Mouse (Mus musculus) CD4-positive naive resting alpha-beta T cell, adult 76 days (primary cell): Measurements from ENCODE around the gene Zfp128. TPM values are rescaled to one million over a fixed set of nuclear protein-coding genes. Genes with fewer than 3 reads are reported as not detected.

Source experiments
- total RNA-seq: library from RNA; stranded (reverse); gene quantifications from one replicate; pipeline ENCODE4 v1.2.4, GENCODE M21; 2023

The Zfp128 gene
- total RNA-seq, result 0.82 TPM

GRCm38 (mm10) chr7:12880911-12881660 lies at the start of gene Zfp128:
TSS of gene Zfp128 (plus strand) at chr7:12881177.

GRCm38 (mm10) chr7:12834162-12835120 lies 46.5 kb upstream of the Zfp128 start, which contains the start of gene Zfp110:
TSS of gene Zfp110 (plus strand) at chr7:12834761.

GRCm38 (mm10) chr7:12897655-12898410 lies 16.9 kb downstream of the Zfp128 start, which contains the start of gene Zscan22:
TSS of gene Zscan22 (plus strand) at chr7:12897815.

GRCm38 (mm10) chr7:12921705-12922465 lies 40.9 kb downstream of the Zfp128 start, which contains the start of gene Rps5:
TSS of gene Rps5 (plus strand) at chr7:12922290.

GRCm38 (mm10) chr7:12927191-12927680 lies 46.3 kb downstream of the Zfp128 start, which contains the start of gene Rnf225:
TSS of gene Rnf225 (plus strand) at chr7:12927416.

Other genes with a start within 250 kb of the Zfp128 start
- gene Vmn2r54, start 240.9 kb upstream of the Zfp128 start, total RNA-seq, result not detected
- gene Vmn2r55, start 196.2 kb upstream of the Zfp128 start, total RNA-seq, result not detected
- not detected for gene Vmn2r56, start 146.2 kb upstream of the Zfp128 start, total RNA-seq
- gene Zscan18, start 77.5 kb upstream of the Zfp128 start, total RNA-seq, result 16.5 TPM
- 9.0 TPM for gene Zfp329, start 62.3 kb upstream of the Zfp128 start, total RNA-seq
- gene Zfp110, start 46.4 kb upstream of the Zfp128 start, total RNA-seq, result 112 TPM
- 8.8 TPM for gene Zscan22, start 16.6 kb downstream of the Zfp128 start, total RNA-seq
- 2,676 TPM for gene Rps5, start 41.1 kb downstream of the Zfp128 start, total RNA-seq
- gene Rnf225, start 46.2 kb downstream of the Zfp128 start, total RNA-seq, result 1.3 TPM
- gene Zfp324, start 84.7 kb downstream of the Zfp128 start, total RNA-seq, result 1.5 TPM
- 7.4 TPM for gene Zfp446, start 96.7 kb downstream of the Zfp128 start, total RNA-seq
- 0.35 TPM for gene Slc27a5, start 117.0 kb downstream of the Zfp128 start, total RNA-seq
- 362 TPM for gene Trim28, start 117.9 kb downstream of the Zfp128 start, total RNA-seq
- gene Zbtb45, start 128.9 kb downstream of the Zfp128 start, total RNA-seq, result 11.5 TPM
- 90.7 TPM for gene Chmp2a, start 153.6 kb downstream of the Zfp128 start, total RNA-seq
- 77.5 TPM for gene Ube2m, start 157.1 kb downstream of the Zfp128 start, total RNA-seq
- 0.64 TPM for gene Mzf1, start 173.6 kb downstream of the Zfp128 start, total RNA-seq
- gene Vmn1r85, start 214.0 kb downstream of the Zfp128 start, total RNA-seq, result not detected
- gene Vmn1r86, start 238.7 kb downstream of the Zfp128 start, total RNA-seq, result not detected